Mouse (Mus musculus) kidney, postnatal 25 days (tissue): ENCODE data around the gene Polr3e.
"Not testable (repeated sequence)": the region's sequence is repeated elsewhere in the genome, so short reads cannot be mapped to it uniquely, and the experiment has no call there.

Source experiments
- DNase-seq, 2 experiments: peaks; one replicate each; pipeline ENCODE4 v3.0.0; 2021; ENCODE audit warnings: mixed read lengths in 2 of 2

Polr3e gene

DNA sequence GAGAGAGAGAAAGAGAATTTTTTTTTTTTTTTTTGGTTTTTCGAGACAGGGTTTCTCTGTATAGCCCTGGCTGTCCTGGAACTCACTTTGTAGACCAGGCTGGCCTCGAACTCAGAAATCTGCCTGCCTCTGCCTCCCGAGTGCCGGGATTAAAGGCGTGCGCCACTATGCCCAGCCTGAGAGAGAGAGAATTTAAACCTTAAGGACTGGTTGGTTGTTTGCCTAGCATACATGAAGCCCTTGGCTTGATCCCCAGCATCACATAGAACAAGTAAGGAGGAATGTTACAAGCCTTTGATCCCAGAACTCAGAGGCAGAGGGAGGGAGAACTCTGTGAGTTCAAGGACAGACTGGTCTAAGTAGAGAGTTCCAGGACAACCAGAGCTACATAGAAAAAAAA lies 6.3 kb upstream of the Polr3e start:
- not testable (repeated sequence) for DNase-seq

DNA sequence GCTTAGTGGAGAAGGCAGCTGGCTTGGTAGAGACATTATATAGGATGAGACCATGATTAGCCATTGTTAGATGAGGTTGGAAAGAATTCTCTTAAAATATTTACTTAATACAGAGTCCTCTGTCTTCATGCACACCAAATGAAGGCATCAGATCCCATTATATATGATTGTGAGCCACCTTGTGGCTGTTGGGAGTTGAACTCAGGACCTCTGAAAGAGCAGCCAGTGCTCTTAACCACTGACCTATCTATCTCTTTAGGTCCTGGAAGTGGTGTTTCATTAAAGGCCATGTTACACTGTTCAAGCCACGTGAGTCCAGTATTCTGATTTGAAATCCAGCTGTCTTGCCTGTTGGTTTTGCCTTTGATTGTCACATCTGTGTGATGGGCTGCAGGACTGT lies 4.2 kb upstream of the Polr3e start:
- DNase-seq: no peak

DNA sequence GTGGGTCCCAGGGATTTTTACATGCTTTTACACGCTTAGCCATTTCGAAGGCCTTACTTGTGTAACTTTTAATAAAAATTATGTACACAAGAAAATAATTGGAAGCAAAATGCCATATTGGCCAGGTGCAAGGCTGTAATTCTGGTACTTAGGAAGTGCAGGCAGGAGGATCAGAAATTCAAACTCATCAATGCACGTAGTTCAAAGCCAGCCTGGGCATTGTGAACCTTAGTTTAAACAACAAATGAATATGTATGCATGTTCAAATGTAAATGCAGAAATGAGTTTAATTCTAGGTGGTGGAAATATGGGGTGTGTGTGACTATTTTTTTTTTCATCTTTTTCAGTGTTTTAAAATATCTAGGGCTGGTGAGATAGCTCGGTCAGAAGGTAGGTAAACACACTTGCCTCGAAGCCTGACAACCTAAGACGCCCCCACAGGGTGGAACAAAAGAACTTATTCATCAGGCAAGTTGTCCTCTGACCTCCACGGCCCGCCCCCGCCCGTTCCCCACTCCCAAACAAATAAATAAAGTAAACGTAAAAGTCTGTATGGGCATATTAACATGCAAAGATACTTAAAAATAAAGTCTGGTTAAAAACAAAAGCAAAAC lies 1.2 kb upstream of the Polr3e start:
- DNase-seq: no peak

DNA sequence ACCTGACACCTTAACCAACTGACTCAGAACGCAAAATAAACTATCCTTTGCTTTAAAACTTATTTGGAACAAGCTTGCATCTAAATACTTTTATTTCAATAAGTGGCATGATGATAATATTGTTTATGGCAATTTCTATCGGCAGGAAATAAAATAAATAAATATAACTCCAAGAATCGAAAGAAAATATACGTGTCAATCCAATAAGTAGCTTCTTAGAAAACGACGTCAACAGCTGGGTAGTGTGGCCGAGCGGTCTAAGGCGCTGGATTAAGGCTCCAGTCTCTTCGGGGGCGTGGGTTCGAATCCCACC lies 309 bp upstream of the Polr3e start:
- DNase-seq: no peak

DNA sequence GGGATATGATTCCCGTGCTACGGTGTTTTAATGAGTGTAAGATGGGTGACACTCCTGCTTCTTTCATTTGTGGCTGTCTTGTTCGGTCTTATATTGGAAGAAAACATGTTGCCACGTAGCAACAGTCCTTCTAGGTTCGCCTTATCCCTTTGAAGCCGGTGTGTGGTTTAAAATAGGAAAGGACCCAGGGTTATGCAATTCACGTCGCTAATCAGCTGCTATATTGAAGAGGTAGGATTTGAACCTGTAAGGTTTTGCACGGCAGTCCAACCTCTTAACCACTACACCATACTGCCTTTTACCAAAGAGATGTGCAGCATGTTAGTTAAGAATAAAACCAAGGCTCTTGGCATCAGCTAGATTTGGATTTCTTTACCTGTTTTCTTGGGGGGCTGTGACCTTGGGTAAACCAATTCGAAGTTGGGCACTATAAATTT lies 1.0 kb downstream of the Polr3e start:
- DNase-seq: peak; percentile 49 to 72

DNA sequence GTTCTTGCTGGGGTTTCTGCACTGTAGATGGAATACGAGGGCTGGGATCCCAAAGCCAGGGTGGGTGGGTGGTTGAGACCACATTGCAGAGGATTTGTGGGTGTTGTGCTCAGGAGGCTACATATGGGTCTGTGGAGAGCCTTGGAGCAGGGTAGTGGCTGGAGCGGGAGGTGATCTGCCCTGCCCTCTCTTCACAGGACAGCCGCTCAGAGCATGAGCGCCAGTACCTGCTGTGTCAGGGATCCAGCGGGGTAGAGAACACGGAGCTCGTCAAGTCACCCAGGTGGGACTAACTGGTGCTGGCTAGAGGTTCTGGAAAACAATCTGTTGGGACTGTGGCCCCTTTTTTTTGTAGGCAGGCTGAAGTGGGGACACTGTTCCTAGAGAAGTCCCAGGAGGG lies 15.6 kb downstream of the Polr3e start:
- DNase-seq: peak in 1 of 2 experiments; percentile 34

DNA sequence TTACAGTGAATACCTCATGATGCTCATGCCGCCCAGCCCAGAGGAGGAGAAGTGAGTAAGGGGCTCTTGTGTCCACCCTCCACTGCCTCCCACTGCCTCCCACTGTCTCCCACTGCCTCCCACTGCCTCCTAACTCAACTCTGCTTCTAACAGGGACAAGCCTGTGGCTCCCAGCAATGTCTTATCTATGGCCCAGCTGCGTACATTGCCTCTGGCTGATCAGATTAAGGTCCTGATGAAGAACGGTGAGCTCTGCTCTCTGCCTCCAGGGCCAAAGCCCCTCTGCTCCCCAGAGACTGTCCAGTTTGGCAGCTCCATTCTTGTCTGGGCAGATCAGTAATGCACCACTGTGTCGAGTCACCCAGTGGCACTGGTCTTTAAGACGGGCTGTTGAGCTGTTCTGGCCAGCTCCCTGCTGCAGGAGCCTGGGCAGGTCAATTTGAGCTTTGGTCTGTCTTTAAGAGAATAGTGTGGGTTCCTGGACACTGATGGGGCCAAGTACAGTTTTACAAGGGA lies 16.2 kb downstream of the Polr3e start:
- peak in 1 of 2 experiments; percentile 24 for DNase-seq

DNA sequence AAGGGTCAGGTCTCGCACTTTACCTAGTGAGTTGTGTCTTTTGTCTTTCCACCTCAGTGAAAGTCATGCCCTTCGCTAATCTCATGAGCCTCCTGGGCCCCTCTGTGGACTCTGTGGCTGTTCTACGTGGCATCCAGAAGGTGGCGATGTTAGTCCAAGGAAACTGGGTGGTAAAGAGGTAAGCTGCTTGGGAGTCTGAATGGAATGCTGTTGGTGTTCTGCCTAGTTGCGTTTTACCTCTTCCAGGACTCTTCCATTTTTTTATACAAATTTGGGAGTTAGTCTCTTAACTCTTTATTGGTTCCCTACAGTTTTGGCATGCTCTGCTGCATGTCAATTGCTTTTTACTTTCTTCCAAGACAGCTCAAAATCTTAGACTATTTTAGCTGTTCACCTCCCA lies 17.2 kb downstream of the Polr3e start:
- DNase-seq: peak; percentile 52 to 71

DNA sequence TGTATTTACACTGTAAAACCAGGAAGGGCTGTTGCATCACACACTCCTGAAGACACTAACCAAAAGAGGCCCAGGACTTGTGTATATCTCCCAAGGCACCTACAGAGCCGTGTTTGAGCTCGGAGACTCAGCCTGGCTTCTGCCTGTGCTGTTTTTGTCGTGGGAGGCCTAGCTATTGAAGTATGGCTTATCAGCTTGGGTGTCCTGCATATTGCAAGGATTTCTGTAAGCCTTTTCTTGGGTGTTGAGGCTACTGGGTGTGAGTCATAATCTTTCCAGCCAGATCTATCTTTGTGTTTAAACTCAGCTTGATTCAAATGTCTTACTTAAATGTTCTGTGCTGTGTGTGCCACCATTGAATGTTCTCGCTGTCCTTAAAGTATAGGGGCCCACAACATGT lies 19.0 kb downstream of the Polr3e start:
- no peak for DNase-seq

DNA sequence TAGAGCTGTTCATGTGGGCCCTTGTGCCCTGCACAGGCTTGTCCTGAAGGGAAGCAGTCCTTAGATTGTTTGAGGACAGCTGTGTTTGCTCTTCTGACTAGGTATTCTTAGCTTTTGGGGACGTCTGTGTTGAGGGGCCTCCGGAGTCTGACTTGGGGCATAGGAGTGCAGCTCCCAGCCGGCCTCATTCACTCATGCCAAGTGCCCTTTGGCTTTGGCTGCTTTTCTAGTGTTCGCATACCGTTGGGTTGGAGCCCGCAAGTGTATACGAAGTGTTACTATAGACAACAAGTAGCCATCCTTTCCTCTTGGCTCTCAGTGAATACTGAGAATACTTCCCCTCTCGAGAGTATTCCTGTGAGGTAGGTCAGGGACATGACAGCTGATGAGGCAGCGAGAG lies 20.7 kb downstream of the Polr3e start:
- peak in 1 of 2 experiments; percentile 63 for DNase-seq

DNA sequence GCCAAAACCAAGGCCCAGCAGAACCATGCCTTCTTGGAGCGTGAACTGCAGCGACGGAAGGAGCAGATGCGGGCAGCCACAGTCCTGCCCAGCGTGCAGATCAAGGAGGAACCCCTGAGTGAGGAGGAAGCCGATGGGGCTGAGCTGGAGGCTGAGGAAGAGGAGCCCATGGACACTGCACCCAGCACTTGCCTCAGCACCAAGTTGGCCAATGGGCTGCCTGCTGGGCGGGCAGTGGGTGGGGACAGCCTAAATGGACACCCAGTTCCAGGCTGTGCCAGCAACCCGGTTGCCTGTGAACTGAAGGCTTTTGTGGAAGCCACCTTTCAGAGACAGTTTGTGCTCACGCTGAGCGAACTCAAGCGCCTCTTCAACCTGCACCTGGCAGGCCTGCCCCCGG lies 22.8 kb downstream of the Polr3e start:
- DNase-seq: peak; percentile 82 to 94

DNA sequence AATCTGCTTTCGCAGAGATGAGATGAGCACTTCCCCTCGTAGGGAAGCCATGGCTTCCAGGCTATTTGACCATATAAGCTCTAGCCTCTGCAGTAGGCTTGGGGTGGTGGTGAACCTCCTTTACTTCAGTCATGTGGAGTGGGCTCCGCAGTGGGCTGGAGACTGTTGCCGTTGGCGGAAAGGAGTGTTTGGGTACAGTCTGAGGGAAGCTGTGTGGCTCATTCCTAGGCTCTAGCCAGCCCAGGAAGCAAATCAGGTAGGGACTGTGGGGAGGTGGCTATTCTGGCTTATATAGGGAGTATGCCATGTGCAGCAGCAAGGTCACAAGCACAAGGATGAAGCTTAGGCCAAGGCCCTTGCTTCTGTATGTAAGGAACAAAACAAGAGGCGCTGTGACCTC lies 23.7 kb downstream of the Polr3e start:
- peak in 1 of 2 experiments; percentile 34 for DNase-seq

DNA sequence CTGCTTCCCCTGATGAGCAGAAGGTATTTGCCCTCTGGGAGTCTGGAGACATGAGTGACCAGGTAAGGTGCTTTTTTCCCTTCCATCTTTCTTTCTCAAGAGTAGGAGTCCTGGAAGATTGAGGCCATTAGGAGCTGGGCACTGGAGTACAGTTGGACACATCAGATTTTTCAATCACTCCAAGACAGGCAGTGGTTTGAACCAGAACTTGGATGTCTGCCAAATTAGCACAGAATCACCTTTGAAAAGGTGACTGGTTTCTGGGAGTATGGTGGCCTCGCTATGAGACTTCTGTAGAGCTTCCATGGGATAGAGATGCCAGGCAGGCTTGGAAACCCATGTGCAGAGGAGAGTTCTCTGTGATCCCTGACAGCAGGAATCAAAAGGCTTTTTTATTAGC lies 25.0 kb downstream of the Polr3e start:
- peak; percentile 14 to 37 for DNase-seq

DNA sequence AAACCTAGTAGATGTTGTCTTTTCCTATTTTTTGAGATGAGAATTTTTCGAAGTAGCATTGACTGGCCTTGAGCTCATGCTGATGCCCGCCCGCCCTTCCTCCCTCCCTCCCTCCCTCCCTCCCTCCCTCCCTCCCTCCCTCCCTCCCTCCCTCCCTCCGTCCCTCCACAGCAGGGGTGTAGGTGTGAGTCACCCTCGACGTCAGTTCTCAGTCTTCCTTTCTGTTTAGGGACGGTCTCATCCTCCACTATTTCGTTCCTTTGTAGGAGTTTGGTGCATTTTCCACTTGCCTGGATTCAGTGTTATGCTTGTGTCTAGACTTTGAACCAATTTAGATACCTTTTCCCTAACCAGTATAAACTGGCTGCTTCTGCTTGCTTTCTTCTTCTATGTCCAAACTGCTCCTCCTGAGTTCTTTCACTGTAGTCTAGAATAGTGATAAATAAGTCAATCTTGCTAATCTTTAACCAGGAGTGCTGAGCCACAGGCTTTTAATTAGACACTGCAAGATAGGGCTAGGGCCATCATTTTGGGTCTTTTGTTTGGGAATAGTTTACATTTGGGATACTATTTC lies 26.5 kb downstream of the Polr3e start:
- DNase-seq: peak in 1 of 2 experiments; percentile 56

DNA sequence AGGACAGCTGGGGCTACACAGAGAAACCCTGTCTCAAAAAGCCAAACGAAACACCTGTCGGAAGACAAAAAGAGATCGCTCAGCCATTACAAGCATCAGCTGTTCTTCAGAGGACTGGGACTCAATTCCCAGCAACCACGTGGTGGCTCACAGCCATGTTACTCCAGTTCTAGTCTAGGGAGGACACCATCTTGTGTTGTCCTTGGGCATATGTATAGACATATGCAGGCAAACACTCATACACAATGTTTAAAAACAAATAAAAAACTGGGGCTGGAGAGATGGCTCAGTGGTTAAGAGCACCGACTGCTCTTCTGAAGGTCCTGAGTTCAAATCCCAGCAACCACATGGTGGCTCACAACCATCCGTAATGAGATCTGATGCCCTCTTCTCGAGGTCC lies 36.0 kb downstream of the Polr3e start:
- not testable (repeated sequence) for DNase-seq

DNA sequence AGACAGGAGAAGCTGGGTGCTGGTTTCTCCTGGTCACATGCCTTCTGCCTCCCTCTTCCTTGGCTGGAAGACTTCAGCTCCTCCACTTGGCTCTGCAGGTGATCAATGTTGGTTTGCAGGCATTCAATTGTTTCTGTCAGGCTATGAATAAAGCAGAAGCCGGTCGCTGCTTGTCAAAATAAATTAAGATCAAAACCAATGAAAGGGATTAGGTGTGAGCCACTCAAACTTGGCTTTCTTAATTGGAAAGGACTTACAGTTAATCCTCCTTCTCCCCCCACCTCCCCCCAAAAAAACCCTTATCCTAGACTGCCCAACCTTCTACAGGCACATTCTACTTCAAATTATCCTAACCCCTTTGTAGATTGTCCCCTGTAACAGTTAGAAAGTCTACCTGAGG lies 42.6 kb downstream of the Polr3e start:
- no peak for DNase-seq

DNA sequence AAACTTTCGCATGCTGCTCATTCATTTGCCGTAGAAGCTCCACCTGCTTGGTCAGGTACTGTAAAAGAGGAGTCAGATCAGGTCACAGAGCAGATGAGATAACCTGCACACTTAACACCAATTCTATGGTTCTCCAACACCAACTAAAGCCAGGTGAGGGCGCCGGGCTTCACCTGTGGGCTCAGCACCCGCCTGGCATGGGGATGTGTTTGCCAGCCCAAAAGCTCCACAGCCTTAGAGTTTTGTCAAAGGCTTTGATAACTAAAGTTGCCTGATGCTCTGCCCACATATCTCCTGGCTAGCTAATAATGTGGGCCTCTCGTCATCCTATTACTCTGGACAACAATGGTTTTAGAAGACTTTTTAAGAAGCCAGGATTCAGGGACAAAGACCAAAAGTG lies 43.1 kb downstream of the Polr3e start:
- DNase-seq: peak; percentile 59 to 64

DNA sequence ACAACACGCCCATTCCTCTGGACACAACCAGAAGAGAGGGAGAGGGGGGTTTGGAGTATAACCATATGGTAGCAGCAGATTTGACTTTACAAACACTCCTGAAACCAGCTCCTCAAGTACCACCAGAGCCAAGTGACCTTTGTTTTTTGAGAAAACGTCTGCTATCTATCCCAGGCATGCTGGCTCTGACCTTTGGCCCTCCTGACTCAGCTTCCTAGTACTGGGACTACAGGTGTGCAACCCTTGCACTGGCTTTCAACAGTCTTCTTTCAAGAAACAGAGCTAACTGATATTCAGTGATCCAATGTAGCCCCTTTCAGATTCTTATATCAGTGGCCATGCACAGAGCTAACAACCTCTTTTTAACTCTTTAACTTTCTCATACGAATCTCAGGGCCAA lies 44.3 kb downstream of the Polr3e start:
- DNase-seq: peak; percentile 85 to 89

DNA sequence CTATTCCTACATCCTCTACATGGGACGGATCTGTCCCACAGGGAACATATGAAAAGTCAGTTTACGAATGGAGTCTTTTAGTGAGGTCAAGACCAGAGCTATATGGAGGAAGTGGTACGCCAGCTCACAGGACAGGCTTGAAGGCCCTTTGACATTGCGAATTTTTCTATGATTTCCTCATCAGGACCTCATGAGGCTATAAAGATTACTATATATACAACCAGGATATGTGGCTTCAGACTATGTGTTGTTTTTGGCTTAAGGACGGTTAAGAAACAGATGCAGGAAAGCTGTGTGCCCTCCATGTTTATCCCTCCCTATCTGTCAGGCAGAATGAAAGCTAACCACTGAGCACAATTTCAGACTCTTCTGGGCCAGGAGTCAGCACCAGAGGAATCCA lies 45.6 kb downstream of the Polr3e start:
- no peak for DNase-seq

DNA sequence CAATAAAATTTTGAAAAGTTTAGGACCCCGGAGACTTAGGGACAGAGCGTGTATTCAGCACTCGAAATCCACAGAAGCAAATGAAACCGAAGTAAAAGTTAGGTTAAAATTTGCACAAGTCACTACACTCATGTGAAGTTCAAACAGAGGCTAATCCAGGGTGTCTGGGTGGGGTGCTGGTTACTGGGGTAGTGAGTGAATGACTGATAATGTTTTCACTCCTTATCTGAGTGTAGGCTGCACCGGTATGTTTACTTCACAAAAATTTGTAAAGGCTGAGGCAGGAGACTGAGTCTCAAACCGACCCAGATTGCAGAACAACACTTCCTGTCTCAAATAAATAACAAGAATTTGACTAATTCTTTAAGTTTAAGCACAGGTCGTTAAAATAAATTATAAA lies 51.7 kb downstream of the Polr3e start:
- DNase-seq: no peak

DNA sequence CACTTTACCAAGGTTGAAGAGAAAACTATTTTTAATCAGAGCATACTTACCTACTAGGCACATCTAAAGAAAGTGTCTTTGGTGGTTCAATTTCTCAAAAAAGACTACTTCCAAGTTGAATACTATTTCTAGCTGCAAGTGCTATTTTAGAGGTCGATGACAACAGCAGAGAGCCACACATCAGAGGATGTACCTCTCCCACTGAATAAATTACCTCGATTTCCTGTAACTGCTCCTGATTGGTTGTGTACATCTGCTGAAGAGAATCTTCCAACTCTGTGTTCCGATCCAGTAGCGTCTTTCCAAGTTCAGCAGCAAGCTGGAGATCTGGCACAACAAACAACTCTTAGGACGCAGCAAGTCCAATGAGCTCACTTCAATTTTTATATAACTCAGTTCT lies 52.6 kb downstream of the Polr3e start:
- no peak for DNase-seq

DNA sequence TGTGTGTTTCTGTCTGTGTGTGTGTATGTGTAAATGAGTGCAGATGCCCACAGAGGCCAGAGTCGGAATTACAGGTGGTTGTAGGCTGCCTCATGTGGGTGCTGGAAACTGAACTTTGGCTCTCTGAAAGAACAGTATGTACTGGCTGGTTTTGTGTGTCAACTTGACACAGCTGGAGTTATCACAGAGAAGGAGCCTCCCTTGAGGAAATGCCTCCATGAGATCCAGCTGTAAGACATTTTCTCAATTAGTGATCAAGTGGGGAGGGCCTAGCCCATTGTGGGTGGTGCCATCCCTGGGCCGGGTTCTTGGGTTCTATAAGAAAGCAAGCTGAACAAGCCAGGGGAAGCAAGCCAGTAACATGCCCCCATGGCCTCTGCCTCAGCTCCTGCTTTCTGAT lies 54.9 kb downstream of the Polr3e start:
- DNase-seq: peak in 1 of 2 experiments; percentile 34

DNA sequence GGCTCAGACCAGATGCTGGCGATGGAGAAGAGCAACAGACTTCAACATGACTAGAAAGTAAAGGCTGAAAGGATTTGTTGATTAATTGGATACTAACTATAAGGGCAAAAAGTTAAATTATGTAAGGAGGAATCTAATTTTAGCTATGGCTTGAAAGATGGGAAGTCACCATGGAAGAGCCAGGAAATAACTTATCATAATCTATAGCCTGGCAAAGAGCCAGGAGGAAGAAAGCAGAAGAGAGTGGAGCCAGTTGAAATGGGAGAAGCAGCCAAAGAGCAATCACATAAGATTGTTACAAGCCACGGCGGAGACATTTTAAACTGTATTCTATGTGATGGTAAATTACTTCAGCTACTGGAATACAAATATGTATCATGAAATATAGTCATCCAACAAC lies 56.5 kb downstream of the Polr3e start:
- no peak for DNase-seq

DNA sequence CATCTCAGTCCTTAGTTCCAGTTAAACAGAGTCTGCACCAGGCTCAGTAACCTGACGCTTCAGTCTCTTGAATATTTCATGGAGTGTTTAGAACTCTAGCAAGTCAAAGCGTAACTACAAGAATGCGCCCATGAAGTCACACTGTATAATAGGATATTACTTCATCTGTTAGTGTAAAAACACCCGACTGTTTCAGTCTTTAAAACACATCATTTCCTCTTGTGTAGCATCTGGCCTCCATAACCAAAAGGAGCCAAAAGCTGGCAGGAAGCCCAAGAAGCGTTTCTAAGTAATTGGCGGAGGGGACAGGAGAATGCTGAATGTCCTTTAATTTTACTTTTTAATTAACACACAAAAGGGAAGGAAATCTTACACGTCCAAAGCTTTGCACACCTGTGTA lies 59.5 kb downstream of the Polr3e start:
- DNase-seq: peak; percentile 58 to 69

DNA sequence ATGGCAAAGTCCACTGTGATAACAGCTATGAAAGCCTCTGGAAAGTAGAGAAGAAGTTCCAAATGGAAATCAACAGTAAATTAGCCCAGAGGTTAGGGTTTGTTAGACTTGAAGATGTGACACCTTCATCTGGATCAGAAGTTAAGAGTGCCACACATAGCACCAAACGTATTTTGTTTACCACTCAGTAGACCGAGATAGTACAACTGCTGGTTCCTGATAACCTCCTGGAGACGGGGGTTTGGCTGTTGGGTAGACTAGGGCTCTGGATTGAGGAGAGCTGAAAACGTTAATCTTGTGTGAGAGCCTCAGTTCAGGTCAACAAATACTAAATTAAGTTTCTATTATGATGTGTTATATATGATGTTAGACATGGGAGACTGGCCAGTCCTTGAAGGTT lies 62.5 kb downstream of the Polr3e start:
- no peak for DNase-seq
